Mouse (Mus musculus): Measurements from ENCODE around the gene Agfg1. TPM values are rescaled to one million over a fixed set of nuclear protein-coding genes. Genes with fewer than 3 reads are reported as not detected.

Agfg1 gene
- polyA plus RNA-seq, 1 experiment from 2014 or later: 33.7 TPM

- Histone ChIP-seq H3K36me3 (ENCODE audit: control insufficient read depth, insufficient read depth) (no peaks in the 10 kb centered on the region), H3K27me3 (replicated peaks; ENCODE audit: control insufficient read depth, insufficient read depth, low read length) (no peaks in the 10 kb centered on the region), H3K9ac (replicated peaks; ENCODE audit: low read depth, low read length) (no peak overlapping the region), H3K9me3 (ENCODE audit: control insufficient read depth, low read length) (no peaks in the 10 kb centered on the region), H3K4me3 (replicated peaks; ENCODE audit: low read length) (no peak overlapping the region), H3K4me1 (replicated peaks; ENCODE audit: control insufficient read depth, insufficient read depth, low read length) (no peaks in the 10 kb centered on the region), H3K4me2 (ENCODE audit: low read length) (no peak overlapping the region), H3K27ac (ENCODE audit: low read length) (no peak overlapping the region)
- WGBS: 79% methylated on average over 4 of the region's 4 CpGs
- ATAC-seq: no peak
Measured at GRCm38 (mm10) chr1:82798922-82799321, 40.4 kb upstream of the Agfg1 start.

GRCm38 (mm10) chr1:82801105-82801783 is 38.0 kb upstream of the Agfg1 start:
- 0 out of 2 replicates have a peak, but pooled peaks have one; percentile 37 for ATAC-seq
- no peaks in the 10 kb centered on the region for H3K27me3 ChIP-seq (replicated peaks; ENCODE audit: control insufficient read depth, insufficient read depth, low read length)
- no peaks in the 10 kb centered on the region for H3K36me3 ChIP-seq (ENCODE audit: control insufficient read depth, insufficient read depth)
- H3K4me2 ChIP-seq (ENCODE audit: low read length): no peak overlapping the region
- 68% methylated on average over 12 of the region's 12 CpGs for WGBS
- no peak overlapping the region for H3K27ac ChIP-seq (ENCODE audit: low read length)
- no peaks in the 10 kb centered on the region for H3K9me3 ChIP-seq (ENCODE audit: control insufficient read depth, low read length)
- H3K9ac ChIP-seq (replicated peaks; ENCODE audit: low read depth, low read length): no peak overlapping the region
- no peaks in the 10 kb centered on the region for H3K4me1 ChIP-seq (replicated peaks; ENCODE audit: control insufficient read depth, insufficient read depth, low read length)
- no peak overlapping the region for H3K4me3 ChIP-seq (replicated peaks; ENCODE audit: low read length)

- WGBS: 78% methylated on average over 7 of the region's 7 CpGs
- no peak for ATAC-seq
- Histone ChIP-seq H3K27me3 (replicated peaks; ENCODE audit: control insufficient read depth, insufficient read depth, low read length) (no peaks in the 10 kb centered on the region), H3K27ac (ENCODE audit: low read length) (no peak overlapping the region), H3K4me1 (replicated peaks; ENCODE audit: control insufficient read depth, insufficient read depth, low read length) (no peaks in the 10 kb centered on the region), H3K9me3 (ENCODE audit: control insufficient read depth, low read length) (no peaks in the 10 kb centered on the region), H3K4me2 (ENCODE audit: low read length) (no peak overlapping the region), H3K9ac (replicated peaks; ENCODE audit: low read depth, low read length) (no peak overlapping the region), H3K4me3 (replicated peaks; ENCODE audit: low read length) (no peak overlapping the region), H3K36me3 (ENCODE audit: control insufficient read depth, insufficient read depth) (no peaks in the 10 kb centered on the region)
Measured at GRCm38 (mm10) chr1:82803608-82804007, 35.7 kb upstream of the Agfg1 start.

- Histone ChIP-seq H3K4me2 (ENCODE audit: low read length) (no peak overlapping the region), H3K9ac (replicated peaks; ENCODE audit: low read depth, low read length) (no peak overlapping the region), H3K27ac (ENCODE audit: low read length) (no peak overlapping the region), H3K4me1 (replicated peaks; ENCODE audit: control insufficient read depth, insufficient read depth, low read length) (no peaks in the 10 kb centered on the region), H3K9me3 (ENCODE audit: control insufficient read depth, low read length) (no peaks in the 10 kb centered on the region), H3K36me3 (ENCODE audit: control insufficient read depth, insufficient read depth) (no peaks in the 10 kb centered on the region), H3K27me3 (replicated peaks; ENCODE audit: control insufficient read depth, insufficient read depth, low read length) (no peaks in the 10 kb centered on the region), H3K4me3 (replicated peaks; ENCODE audit: low read length) (no peak overlapping the region)
- no peak for ATAC-seq
- 100% methylated on average over 1 of the region's 1 CpGs for WGBS
Measured at GRCm38 (mm10) chr1:82804059-82804458, 35.2 kb upstream of the Agfg1 start.

GRCm38 (mm10) chr1:82806391-82806790 is 32.9 kb upstream of the Agfg1 start:
- H3K9ac ChIP-seq (replicated peaks; ENCODE audit: low read depth, low read length): no peak overlapping the region
- ATAC-seq: no peak
- WGBS: 78% methylated on average over 8 of the region's 8 CpGs

GRCm38 (mm10) chr1:82807206-82807605 is 32.1 kb upstream of the Agfg1 start:
- Histone ChIP-seq H3K4me1 (replicated peaks; ENCODE audit: control insufficient read depth, insufficient read depth, low read length) (no peaks in the 10 kb centered on the region), H3K4me2 (ENCODE audit: low read length) (no peak overlapping the region), H3K4me3 (replicated peaks; ENCODE audit: low read length) (no peak overlapping the region), H3K27ac (ENCODE audit: low read length) (no peak overlapping the region), H3K9ac (replicated peaks; ENCODE audit: low read depth, low read length) (no peak overlapping the region), H3K27me3 (replicated peaks; ENCODE audit: control insufficient read depth, insufficient read depth, low read length) (no peaks in the 10 kb centered on the region), H3K36me3 (ENCODE audit: control insufficient read depth, insufficient read depth) (no peaks in the 10 kb centered on the region), H3K9me3 (ENCODE audit: control insufficient read depth, low read length) (no peaks in the 10 kb centered on the region)
- no peak for ATAC-seq
- WGBS: 52% methylated on average over 7 of the region's 7 CpGs

More at GRCm38 (mm10) chr1:82806391-82806790, 32.9 kb upstream of the Agfg1 start:
- no peaks in the 10 kb centered on the region for H3K9me3 ChIP-seq (ENCODE audit: control insufficient read depth, low read length)
- no peaks in the 10 kb centered on the region for H3K27me3 ChIP-seq (replicated peaks; ENCODE audit: control insufficient read depth, insufficient read depth, low read length)
- H3K4me3 ChIP-seq (replicated peaks; ENCODE audit: low read length): no peak overlapping the region
- H3K4me1 ChIP-seq (replicated peaks; ENCODE audit: control insufficient read depth, insufficient read depth, low read length): no peaks in the 10 kb centered on the region
- H3K27ac ChIP-seq (ENCODE audit: low read length): no peak overlapping the region
- no peaks in the 10 kb centered on the region for H3K36me3 ChIP-seq (ENCODE audit: control insufficient read depth, insufficient read depth)
- no peak overlapping the region for H3K4me2 ChIP-seq (ENCODE audit: low read length)

GRCm38 (mm10) chr1:82808564-82808963 is 30.7 kb upstream of the Agfg1 start:
- H3K9me3 ChIP-seq (ENCODE audit: control insufficient read depth, low read length): no peaks in the 10 kb centered on the region
- no peak for ATAC-seq
- H3K4me3 ChIP-seq (replicated peaks; ENCODE audit: low read length): no peak overlapping the region
- no peaks in the 10 kb centered on the region for H3K4me1 ChIP-seq (replicated peaks; ENCODE audit: control insufficient read depth, insufficient read depth, low read length)
- no peaks in the 10 kb centered on the region for H3K27me3 ChIP-seq (replicated peaks; ENCODE audit: control insufficient read depth, insufficient read depth, low read length)
- no peak overlapping the region for H3K4me2 ChIP-seq (ENCODE audit: low read length)
- no peak overlapping the region for H3K27ac ChIP-seq (ENCODE audit: low read length)
- 71% methylated on average over 3 of the region's 3 CpGs for WGBS
- H3K36me3 ChIP-seq (ENCODE audit: control insufficient read depth, insufficient read depth): no peaks in the 10 kb centered on the region
- no peak overlapping the region for H3K9ac ChIP-seq (replicated peaks; ENCODE audit: low read depth, low read length)

GRCm38 (mm10) chr1:82811766-82812165 is 27.5 kb upstream of the Agfg1 start:
- WGBS: 83% methylated on average over 1 of the region's 1 CpGs
- Histone ChIP-seq H3K4me3 (replicated peaks; ENCODE audit: low read length) (no peak overlapping the region), H3K4me1 (replicated peaks; ENCODE audit: control insufficient read depth, insufficient read depth, low read length) (no peaks in the 10 kb centered on the region), H3K36me3 (ENCODE audit: control insufficient read depth, insufficient read depth) (no peaks in the 10 kb centered on the region), H3K9ac (replicated peaks; ENCODE audit: low read depth, low read length) (no peak overlapping the region), H3K27me3 (replicated peaks; ENCODE audit: control insufficient read depth, insufficient read depth, low read length) (no peaks in the 10 kb centered on the region), H3K4me2 (ENCODE audit: low read length) (no peak overlapping the region), H3K27ac (ENCODE audit: low read length) (no peak overlapping the region), H3K9me3 (ENCODE audit: control insufficient read depth, low read length) (no peaks in the 10 kb centered on the region)
- ATAC-seq: no peak

GRCm38 (mm10) chr1:82815941-82816716 is 23.2 kb upstream of the Agfg1 start:
- H3K9ac ChIP-seq (replicated peaks; ENCODE audit: low read depth, low read length): no peak overlapping the region
- H3K4me1 ChIP-seq (replicated peaks; ENCODE audit: control insufficient read depth, insufficient read depth, low read length): no peaks in the 10 kb centered on the region
- no peak overlapping the region for H3K4me2 ChIP-seq (ENCODE audit: low read length)
- no peak for ATAC-seq
- 80% methylated on average over 17 of the region's 17 CpGs for WGBS
- no peak overlapping the region for H3K27ac ChIP-seq (ENCODE audit: low read length)
- no peaks in the 10 kb centered on the region for H3K9me3 ChIP-seq (ENCODE audit: control insufficient read depth, low read length)
- H3K4me3 ChIP-seq (replicated peaks; ENCODE audit: low read length): no peak overlapping the region
- no peaks in the 10 kb centered on the region for H3K27me3 ChIP-seq (replicated peaks; ENCODE audit: control insufficient read depth, insufficient read depth, low read length)
- no peaks in the 10 kb centered on the region for H3K36me3 ChIP-seq (ENCODE audit: control insufficient read depth, insufficient read depth)

All from forebrain, embryonic 16.5 days (tissue).